Mouse (Mus musculus): ENCODE data around the gene Flywch1. TPM values are rescaled to one million over a fixed set of nuclear protein-coding genes. Genes with fewer than 3 reads are reported as not detected.

Flywch1 gene
- total RNA-seq (2023) = 6.7 and 7.9 TPM in 2 replicates

GRCm38 (mm10) chr17:23771284-23772218 lies at the start of gene Flywch1:
Flywch1 (minus strand) TSS chr17:23771602.

GRCm38 (mm10) chr17:23790269-23791078 lies 19.1 kb upstream of the Flywch1 start, which contains the start of gene Srrm2:
Srrm2 (plus strand) TSS chr17:23790532.

GRCm38 (mm10) chr17:23785561-23786471 lies 14.4 kb upstream of the Flywch1 start, which contains the start of gene Flywch2:
Flywch2 (minus strand) TSS chr17:23786081.

GRCm38 (mm10) chr17:23745301-23746251 lies 25.8 kb downstream of the Flywch1 start, which contains the start of gene Kremen2:
Kremen2 (minus strand) TSS chr17:23745833.

GRCm38 (mm10) chr17:23740598-23741021 lies 30.8 kb downstream of the Flywch1 start, which contains the start of gene Paqr4:
Paqr4 (minus strand) TSS chr17:23740867.

GRCm38 (mm10) chr17:23725999-23726757 lies 45.2 kb downstream of the Flywch1 start, which contains the start of gene Pkmyt1:
Pkmyt1 (plus strand) TSS chr17:23726336.

GRCm38 (mm10) chr17:23722376-23723125 lies 48.9 kb downstream of the Flywch1 start, which contains the start of gene 1520401A03Rik:
1520401A03Rik (minus strand) TSS chr17:23722783.

Other genes starting within 250 kb of the Flywch1 start
- gene Zfp213, start 207.4 kb downstream of the Flywch1 start, total RNA-seq (2023) = 1.4 and 2.5 TPM in 2 replicates
- gene Zfp13, start 172.1 kb downstream of the Flywch1 start, total RNA-seq (2023) = not detected in 2 replicates
- 0.27 TPM in 1 of 2 replicates, not detected in the other for gene Zscan10, start 170.7 kb downstream of the Flywch1 start, total RNA-seq (2023)
- 177 and 198 TPM in 2 replicates for gene Mmp25, start 126.3 kb downstream of the Flywch1 start, total RNA-seq (2023)
- gene Bicdl2, start 111.1 kb downstream of the Flywch1 start, total RNA-seq (2023) = 2.2 and 2.5 TPM in 2 replicates
- gene Hcfc1r1, start 98.0 kb downstream of the Flywch1 start, total RNA-seq (2023) = 50.8 and 57.7 TPM in 2 replicates
- 14.7 and 18.6 TPM in 2 replicates for gene Thoc6, start 97.7 kb downstream of the Flywch1 start, total RNA-seq (2023)
- gene Tnfrsf12a, start 94.1 kb downstream of the Flywch1 start, total RNA-seq (2023) = 12.7 and 14.8 TPM in 2 replicates
- gene Cldn6, start 92.4 kb downstream of the Flywch1 start, total RNA-seq (2023) = not detected in 2 replicates
- not detected in 2 replicates for gene Cldn9, start 87.6 kb downstream of the Flywch1 start, total RNA-seq (2023)
- 0.28 TPM in 1 of 2 replicates, not detected in the other for gene 1520401A03Rik, start 48.8 kb downstream of the Flywch1 start, total RNA-seq (2023)
- gene Pkmyt1, start 45.3 kb downstream of the Flywch1 start, total RNA-seq (2023) = 39.1 and 51.5 TPM in 2 replicates
- gene Paqr4, start 30.7 kb downstream of the Flywch1 start, total RNA-seq (2023) = 2.1 and 2.5 TPM in 2 replicates
- gene Kremen2, start 25.8 kb downstream of the Flywch1 start, total RNA-seq (2023) = not detected in 2 replicates
- not detected in 2 replicates for gene Flywch2, start 14.5 kb upstream of the Flywch1 start, total RNA-seq (2023)
- gene Srrm2, start 18.9 kb upstream of the Flywch1 start, total RNA-seq (2023) = 630 and 877 TPM in 2 replicates
- 121 and 182 TPM in 2 replicates for gene Elob, start 57.5 kb upstream of the Flywch1 start, total RNA-seq (2023)
- gene Prss33, start 64.5 kb upstream of the Flywch1 start, total RNA-seq (2023) = not detected in 2 replicates
- not detected in 2 replicates for gene Prss32, start 72.3 kb upstream of the Flywch1 start, total RNA-seq (2023)
- gene Prss41, start 72.6 kb upstream of the Flywch1 start, total RNA-seq (2023) = not detected in 2 replicates
- gene Prss21, start 96.5 kb upstream of the Flywch1 start, total RNA-seq (2023) = not detected in 2 replicates
- not detected in 2 replicates for gene Dcpp1, start 109.3 kb upstream of the Flywch1 start, total RNA-seq (2023)
- gene Dcpp2, start 109.3 kb upstream of the Flywch1 start, total RNA-seq (2023) = not detected in 2 replicates
- gene Dcpp3, start 145.9 kb upstream of the Flywch1 start, total RNA-seq (2023) = not detected in 2 replicates
- gene Sbp, start 170.1 kb upstream of the Flywch1 start, total RNA-seq (2023) = not detected in 2 replicates
- not detected in 2 replicates for gene Sbpl, start 183.7 kb upstream of the Flywch1 start, total RNA-seq (2023)
- not detected in 2 replicates for gene Prss30, start 209.0 kb upstream of the Flywch1 start, total RNA-seq (2023)
- not detected in 2 replicates for gene Prss22, start 226.5 kb upstream of the Flywch1 start, total RNA-seq (2023)